In genomic region chr19:53424629-53425028, GRCm38 (mm10) we compare ENCODE assay signal across 10 mouse cellular contexts. TPM values are rescaled to one million over a fixed set of nuclear protein-coding genes. Genes with fewer than 3 reads are reported as not detected.
DNase-seq lines count a peak whose midpoint lies in the region; ATAC-seq and TF ChIP-seq lines count a peak whose summit lies in the region.
"Had no signal": no experiment of that assay in that cellular context is flagged by ENCODE, and none has a peak within 500 bp of the region (broad histone marks: within the 10 kb centered on the region; RNA-seq: fewer than 3 reads in every experiment).

No protein-coding gene starts in this region.

- no peak overlapping the region for H3K9ac ChIP-seq in kidney, embryonic 15.5 days
- H3K9ac ChIP-seq in midbrain, embryonic 16.5 days (ENCODE audit: low read depth, low read length), result no peak overlapping the region
- H3K9ac ChIP-seq: neural tube, embryonic 12.5 days had no signal

- TF ChIP-seq CTCF in E14TG2a.4 (conservative IDR thresholded peaks at IDR 0.05; ENCODE audit: low read length), result no peak

- no peak for ATAC-seq in kidney, embryonic 15.5 days (replicated peaks; ENCODE audit: low FRiP score)
- no peak for ATAC-seq in midbrain, embryonic 16.5 days
- ATAC-seq in cerebellum, adult (ENCODE audit: insufficient number of reproducible peaks, low FRiP score, low TSS enrichment), result no peak

- peaks cover 79% of the 10 kb centered on the region for H3K4me1 ChIP-seq in E14TG2a.4 (replicated peaks; ENCODE audit: low read depth, low read length)
- peaks cover 53% of the 10 kb centered on the region for H3K4me1 ChIP-seq in kidney, embryonic 15.5 days
- peaks cover 7% of the 10 kb centered on the region; the same call in 1 of the 2 replicates for H3K4me1 ChIP-seq in midbrain, embryonic 16.5 days (ENCODE audit: control insufficient read depth, insufficient read depth, low read length)

- peak overlapping the region; percentile 70 for H3K27ac ChIP-seq in kidney, embryonic 15.5 days
- no peak overlapping the region for H3K27ac ChIP-seq in midbrain, embryonic 16.5 days (ENCODE audit: low read length)
- H3K27ac ChIP-seq: neural tube, embryonic 12.5 days had no signal

- DNase-seq in heart, adult 18-20 months, result peak; percentile 49 to 77
- peak; percentile 85 for DNase-seq in lung, postnatal 25 days (ENCODE audit: low spot score)
- DNase-seq in thymus, postnatal 10 days (ENCODE audit: low spot score in 2 of 2), result peak; percentile 84 to 89
- DNase-seq in urinary bladder, postnatal 14 days (ENCODE audit: low spot score), result no peak

- H3K36me3 ChIP-seq in E14TG2a.4 (ENCODE audit: insufficient read depth, low read length), result no peaks in the 10 kb centered on the region
- no peaks in the 10 kb centered on the region for H3K36me3 ChIP-seq in kidney, embryonic 15.5 days
- H3K36me3 ChIP-seq in midbrain, embryonic 16.5 days (ENCODE audit: control insufficient read depth, insufficient read depth, low read length), result no peaks in the 10 kb centered on the region
- H3K36me3 ChIP-seq: neural tube, embryonic 12.5 days had no signal

- peak overlapping the region; percentile 41 for H3K4me2 ChIP-seq in kidney, embryonic 15.5 days
- no peak overlapping the region for H3K4me2 ChIP-seq in midbrain, embryonic 16.5 days (ENCODE audit: low read length)
- H3K4me2 ChIP-seq: neural tube, embryonic 12.5 days had no signal

- no peaks in the 10 kb centered on the region for H3K9me3 ChIP-seq in E14TG2a.4 (ENCODE audit: low read length)
- no peaks in the 10 kb centered on the region for H3K9me3 ChIP-seq in kidney, embryonic 15.5 days (replicated peaks)
- no peaks in the 10 kb centered on the region for H3K9me3 ChIP-seq in midbrain, embryonic 16.5 days (replicated peaks; ENCODE audit: control insufficient read depth, low read length, poor library complexity, severe bottlenecking)
- H3K9me3 ChIP-seq: neural tube, embryonic 12.5 days had no signal

- WGBS in kidney, embryonic 15.5 days, result 23% methylated on average over 18 of the region's 18 CpGs
- 79% methylated on average over 18 of the region's 18 CpGs for WGBS in midbrain, embryonic 16.5 days

- peak overlapping the region; percentile 71 for H3K4me3 ChIP-seq in E14TG2a.4 (replicated peaks; ENCODE audit: low read length)
- peak overlapping the region; percentile 5; the same call in 1 of the 2 replicates for H3K4me3 ChIP-seq in kidney, embryonic 15.5 days (replicated peaks)
- H3K4me3 ChIP-seq in midbrain, embryonic 16.5 days (ENCODE audit: low read depth, low read length), result no peak overlapping the region
- H3K4me3 ChIP-seq: neural tube, embryonic 12.5 days had no signal

- H3K27me3 ChIP-seq in E14TG2a.4 (ENCODE audit: insufficient read depth, low read length), result peaks cover 36% of the 10 kb centered on the region
- H3K27me3 ChIP-seq in kidney, embryonic 15.5 days, result no peaks in the 10 kb centered on the region; the same call in 1 of the 2 replicates
- H3K27me3 ChIP-seq in midbrain, embryonic 16.5 days (ENCODE audit: control insufficient read depth, insufficient read depth, low read depth, low read length), result no peaks in the 10 kb centered on the region; the same call in 1 of the 2 replicates
- H3K27me3 ChIP-seq: neural tube, embryonic 12.5 days had no signal

RNA-seq across cellular contexts. Expression of gene Smndc1, which starts 34.3 kb away (rescaled TPM):
- total RNA-seq in heart, adult 18-20 months (2021), result 10 to 100 TPM; 33.5 to 34.6 TPM
- polyA plus RNA-seq in kidney, embryonic 15.5 days (2015; fragmentation: Nextera tagmentation; extraction: Ambion mirVana), result 40.6 and 45.1 TPM in 2 replicates
- polyA plus RNA-seq in midbrain, embryonic 16.5 days (2015; fragmentation: Nextera tagmentation; extraction: Ambion mirVana), result 31.2 and 32.2 TPM in 2 replicates

RNA-seq across cellular contexts. Expression of gene Gm10197, which starts 53.1 kb away (rescaled TPM):
- total RNA-seq in heart, adult 18-20 months (2021), result not detected
- polyA plus RNA-seq in kidney, embryonic 15.5 days (2015; fragmentation: Nextera tagmentation; extraction: Ambion mirVana), result not detected in 2 replicates
- not detected in 2 replicates for polyA plus RNA-seq in midbrain, embryonic 16.5 days (2015; fragmentation: Nextera tagmentation; extraction: Ambion mirVana)
- polyA plus RNA-seq: brain, embryonic 14.5 days; neural tube, embryonic 12.5 days had no signal
